Mouse (Mus musculus) liver (tissue): ENCODE measurements around the gene Hoxc8.

ENCODE experiments used
- DNase-seq: peaks from one replicate; pipeline ENCODE4 v3.0.0-alpha.2; 2020; ENCODE audit warnings: mixed read lengths

Hoxc8 gene

GRCm38 (mm10) chr15:103034807-103035547 lies 44.6 kb downstream of the Hoxc8 start:
- no peak for DNase-seq

GRCm38 (mm10) chr15:103035548-103035881 lies 45.1 kb downstream of the Hoxc8 start:
- no peak for DNase-seq

- DNase-seq, result no peak
Measured at GRCm38 (mm10) chr15:103037579-103037978, 47.2 kb downstream of the Hoxc8 start.

GRCm38 (mm10) chr15:103038701-103039480 lies 48.5 kb downstream of the Hoxc8 start:
- DNase-seq, result no peak

GRCm38 (mm10) chr15:103039609-103040008 lies 49.2 kb downstream of the Hoxc8 start:
- no peak for DNase-seq

- DNase-seq, result no peak
Measured at GRCm38 (mm10) chr15:103040601-103041000, 50.2 kb downstream of the Hoxc8 start.

- DNase-seq, result no peak
Measured at GRCm38 (mm10) chr15:103041613-103042012, 51.2 kb downstream of the Hoxc8 start.

GRCm38 (mm10) chr15:103042209-103042608 lies 51.8 kb downstream of the Hoxc8 start:
- no peak for DNase-seq
